In genomic region chr11:6436442-6436841, GRCm38 (mm10) we compare ENCODE assay signal across 9 mouse cellular contexts. TPM values are rescaled to one million over a fixed set of nuclear protein-coding genes. Genes with fewer than 3 reads are reported as not detected.
DNase-seq lines count a peak whose midpoint lies in the region; ATAC-seq and TF ChIP-seq lines count a peak whose summit lies in the region.
"Had no signal": no experiment of that assay in that cellular context is flagged by ENCODE, and none has a peak within 500 bp of the region (broad histone marks: within the 10 kb centered on the region; RNA-seq: fewer than 3 reads in every experiment).

No protein-coding gene starts in this region.

- no peak overlapping the region for H3K4me3 ChIP-seq in neural tube, embryonic 11.5 days (ENCODE audit: low read depth, low read length)
- H3K4me3 ChIP-seq in cortical plate, adult 2 months (ENCODE audit: insufficient read depth, low read length), result no peak overlapping the region
- H3K4me3 ChIP-seq: heart, embryonic 13.5 days; neural tube, embryonic 13.5 days had no signal

- no peaks in the 10 kb centered on the region for H3K9me3 ChIP-seq in neural tube, embryonic 11.5 days (ENCODE audit: control insufficient read depth, low read length)
- H3K9me3 ChIP-seq: heart, embryonic 13.5 days; neural tube, embryonic 13.5 days had no signal

- DNase-seq in neural tube, embryonic 11.5 days (ENCODE audit: low spot score), result peak; percentile 56
- no peak for DNase-seq in neural tube, embryonic 10.5 days (ENCODE audit: extremely low spot score, low spot score)
- peak; percentile 94 for DNase-seq in R1 (ENCODE audit: low read depth, low spot score)
- DNase-seq in lung, postnatal 36 days, result peak; percentile 67
- peak; percentile 34 to 61 for DNase-seq in spleen, postnatal 14 days (ENCODE audit: low spot score in 2 of 2)

- no peak overlapping the region for H3K27ac ChIP-seq in neural tube, embryonic 11.5 days (ENCODE audit: low read depth, low read length)
- H3K27ac ChIP-seq in cortical plate, adult 2 months (ENCODE audit: insufficient read depth, low read length), result no peak overlapping the region
- H3K27ac ChIP-seq: heart, embryonic 13.5 days; neural tube, embryonic 13.5 days had no signal

- TF ChIP-seq POLR2A in cortical plate, adult 2 months (IDR thresholded peaks at IDR 0.05; ENCODE audit: extremely low read depth, insufficient read depth, low read length), result no peak

- H3K9ac ChIP-seq in neural tube, embryonic 11.5 days (ENCODE audit: low read length), result no peak overlapping the region
- H3K9ac ChIP-seq: heart, embryonic 13.5 days; neural tube, embryonic 13.5 days had no signal

- ATAC-seq in neural tube, embryonic 11.5 days (ENCODE audit: insufficient read depth, low FRiP score, low TSS enrichment), result no peak
- ATAC-seq in inflammation-experienced regulatory T-cells, adult 6 months, result peak; percentile 28

- 72% methylated on average over 8 of the region's 8 CpGs for WGBS in neural tube, embryonic 11.5 days

- peaks cover 10% of the 10 kb centered on the region for H3K36me3 ChIP-seq in neural tube, embryonic 11.5 days (ENCODE audit: control insufficient read depth, insufficient read depth, low read length)

- H3K27me3 ChIP-seq in neural tube, embryonic 11.5 days (ENCODE audit: control insufficient read depth, insufficient read depth, low read length), result no peaks in the 10 kb centered on the region
- H3K27me3 ChIP-seq: heart, embryonic 13.5 days; neural tube, embryonic 13.5 days had no signal

- no peak overlapping the region for H3K4me2 ChIP-seq in neural tube, embryonic 11.5 days (ENCODE audit: low read depth)
- H3K4me2 ChIP-seq: heart, embryonic 13.5 days; neural tube, embryonic 13.5 days had no signal

- no peaks in the 10 kb centered on the region for H3K4me1 ChIP-seq in neural tube, embryonic 11.5 days (ENCODE audit: control insufficient read depth, insufficient read depth, low read length)
- no peaks in the 10 kb centered on the region for H3K4me1 ChIP-seq in cortical plate, adult 2 months (ENCODE audit: control insufficient read depth, insufficient read depth, low read length)
- H3K4me1 ChIP-seq: neural tube, embryonic 13.5 days had no signal

- TF ChIP-seq CTCF in cortical plate, adult 2 months (IDR thresholded peaks at IDR 0.05; ENCODE audit: extremely low read depth, insufficient read depth, low read length), result peak; percentile 58

RNA-seq across cellular contexts. Expression of gene H2afv, which starts 7.8 kb away (rescaled TPM):
- polyA plus RNA-seq in neural tube, embryonic 11.5 days (2014; fragmentation: Nextera tagmentation; extraction: Ambion mirVana), result 762 and 797 TPM in 2 replicates
- 81.7 and 83.3 TPM in 2 replicates for polyA plus RNA-seq in cortical plate, adult 2 months (2012; rRNA removed)
- 100 to 1,000 TPM; 131 to 311 (median 156) TPM for polyA plus RNA-seq in inflammation-experienced regulatory T-cells, adult 6 months (2017; shearing (Covaris generic))

RNA-seq across cellular contexts. Expression of gene Ppia, which starts 21.2 kb away (rescaled TPM):
- polyA plus RNA-seq in neural tube, embryonic 11.5 days (2014; fragmentation: Nextera tagmentation; extraction: Ambion mirVana), result 4,780 and 5,005 TPM in 2 replicates
- 2,439 and 2,636 TPM in 2 replicates for polyA plus RNA-seq in cortical plate, adult 2 months (2012; rRNA removed)
- polyA plus RNA-seq in inflammation-experienced regulatory T-cells, adult 6 months (2017; shearing (Covaris generic)), result 1,000 to 10,000 TPM; 2,486 to 3,282 (median 2,929) TPM

RNA-seq across cellular contexts. Expression of gene Purb, which starts 39.3 kb away (rescaled TPM):
- 12.9 and 13.9 TPM in 2 replicates for polyA plus RNA-seq in neural tube, embryonic 11.5 days (2014; fragmentation: Nextera tagmentation; extraction: Ambion mirVana)
- 103 and 109 TPM in 2 replicates for polyA plus RNA-seq in cortical plate, adult 2 months (2012; rRNA removed)
- 10 to 100 TPM; 21.0 to 26.1 (median 23.7) TPM for polyA plus RNA-seq in inflammation-experienced regulatory T-cells, adult 6 months (2017; shearing (Covaris generic))

RNA-seq across cellular contexts. Expression of gene Zmiz2, which starts 47.6 kb away (rescaled TPM):
- polyA plus RNA-seq in neural tube, embryonic 11.5 days (2014; fragmentation: Nextera tagmentation; extraction: Ambion mirVana), result 23.4 and 25.4 TPM in 2 replicates
- polyA plus RNA-seq in cortical plate, adult 2 months (2012; rRNA removed), result 105 and 108 TPM in 2 replicates
- polyA plus RNA-seq in inflammation-experienced regulatory T-cells, adult 6 months (2017; shearing (Covaris generic)), result 10 to 100 TPM; 40.6 to 60.2 (median 44.9) TPM
